Mouse (Mus musculus): Measurements from ENCODE around the gene Smc4.
"Not testable (repeated sequence)": the region's sequence is repeated elsewhere in the genome, so short reads cannot be mapped to it uniquely, and the experiment has no call there.

Gene Smc4

DNA sequence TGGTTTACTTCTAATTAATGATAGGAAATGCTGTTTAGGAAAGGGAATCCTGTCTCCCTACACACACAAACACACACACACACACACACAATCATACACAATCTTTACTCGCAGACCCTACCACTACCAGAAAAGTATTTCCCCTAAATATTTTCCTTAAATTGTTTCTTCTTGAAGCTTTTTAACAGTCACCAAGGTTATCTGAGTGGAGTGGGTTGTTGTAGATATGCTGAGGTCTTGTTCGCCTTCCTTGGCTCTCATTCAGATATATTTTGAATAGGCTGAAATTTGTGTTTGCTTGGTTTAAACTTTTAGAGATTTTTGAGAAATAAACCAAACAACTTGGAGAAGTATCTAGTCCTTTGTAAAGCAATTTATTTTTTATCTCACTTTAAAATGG, 4.3 kb downstream of the Smc4 start:
- DNase-seq (ENCODE audit: extremely low read depth, insufficient read length, low spot score), result no peak

DNA sequence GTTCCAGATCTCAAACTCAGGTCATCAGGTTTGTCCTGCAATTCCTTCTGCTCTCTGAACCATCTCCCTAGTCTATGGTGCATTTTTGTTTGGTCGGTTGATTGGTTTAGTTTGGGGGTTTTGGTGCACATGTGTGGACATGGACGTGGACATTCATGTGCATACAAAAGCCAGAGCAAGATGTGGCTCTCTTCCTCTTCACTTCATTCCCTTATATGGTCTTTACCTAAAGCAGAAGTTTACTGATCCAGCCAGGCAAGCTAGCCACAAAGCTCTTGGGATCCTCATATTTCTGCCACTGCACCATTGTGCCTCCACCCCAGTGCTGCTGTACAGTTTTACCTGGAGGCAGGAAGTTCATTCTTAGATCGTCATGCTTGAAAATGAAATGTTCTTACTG, 12.6 kb downstream of the Smc4 start:
- no peak for DNase-seq (ENCODE audit: extremely low read depth, insufficient read length, low spot score)

DNA sequence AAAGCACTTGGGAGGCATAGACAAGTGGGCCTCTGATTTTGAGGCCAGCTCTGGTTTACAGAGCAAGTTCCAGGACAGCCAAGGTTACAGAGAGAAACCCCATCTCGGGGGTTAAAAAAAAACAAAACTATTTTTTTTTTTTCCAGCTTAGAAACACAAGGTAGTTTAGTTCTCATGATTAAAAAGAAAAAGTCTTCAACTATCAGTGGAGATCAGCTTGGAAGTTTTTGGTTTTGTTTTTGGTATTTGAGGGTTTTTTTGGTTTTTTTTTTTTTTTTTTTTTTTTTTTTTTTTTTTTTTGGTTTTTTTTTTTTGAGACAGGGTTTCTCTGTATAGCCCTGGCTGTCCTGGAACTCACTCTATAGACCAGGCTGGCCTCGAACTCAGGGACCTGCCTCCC, 14.1 kb downstream of the Smc4 start:
- DNase-seq (ENCODE audit: extremely low read depth, insufficient read length, low spot score), result not testable (repeated sequence)

DNA sequence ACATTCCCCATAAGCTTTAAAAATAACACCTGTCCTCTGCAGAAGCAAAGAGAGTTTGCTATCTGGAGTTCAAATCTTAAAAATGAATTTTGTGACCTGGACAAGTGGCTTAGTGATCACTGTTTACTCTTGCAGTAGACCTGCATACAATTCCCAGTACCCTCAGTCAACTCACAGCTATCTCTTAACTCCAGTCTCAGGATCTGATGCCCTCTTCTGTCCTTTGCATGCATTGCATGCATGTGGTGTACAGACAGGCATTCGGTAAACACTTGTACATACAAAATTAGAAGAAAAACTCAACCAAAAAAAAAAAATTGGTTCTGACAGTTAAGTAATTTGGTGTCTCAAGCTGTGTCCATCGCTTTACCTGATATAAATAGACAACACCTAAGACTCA, 15.7 kb downstream of the Smc4 start:
- peak; percentile 28 for DNase-seq (ENCODE audit: extremely low read depth, insufficient read length, low spot score)

DNA sequence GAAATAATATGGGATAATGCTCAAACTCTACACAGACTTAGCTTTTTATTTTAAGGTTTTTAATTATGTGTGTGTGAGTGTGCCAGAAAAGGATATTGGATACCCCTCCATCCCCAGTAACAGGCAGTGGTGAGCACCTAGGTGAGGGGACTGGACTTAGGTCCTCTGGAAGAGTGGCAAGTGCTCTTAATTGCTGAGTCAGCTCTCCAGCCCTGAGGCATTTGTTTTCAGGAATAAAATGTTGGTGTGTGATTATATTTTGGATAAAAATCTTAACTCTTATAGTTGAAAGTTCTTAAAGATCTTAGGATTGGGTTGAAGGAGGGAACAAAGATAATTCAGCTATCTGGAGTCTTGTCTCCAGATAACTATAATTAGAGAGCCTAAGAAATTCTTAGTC, 16.2 kb downstream of the Smc4 start:
- DNase-seq (ENCODE audit: extremely low read depth, insufficient read length, low spot score), result no peak

DNA sequence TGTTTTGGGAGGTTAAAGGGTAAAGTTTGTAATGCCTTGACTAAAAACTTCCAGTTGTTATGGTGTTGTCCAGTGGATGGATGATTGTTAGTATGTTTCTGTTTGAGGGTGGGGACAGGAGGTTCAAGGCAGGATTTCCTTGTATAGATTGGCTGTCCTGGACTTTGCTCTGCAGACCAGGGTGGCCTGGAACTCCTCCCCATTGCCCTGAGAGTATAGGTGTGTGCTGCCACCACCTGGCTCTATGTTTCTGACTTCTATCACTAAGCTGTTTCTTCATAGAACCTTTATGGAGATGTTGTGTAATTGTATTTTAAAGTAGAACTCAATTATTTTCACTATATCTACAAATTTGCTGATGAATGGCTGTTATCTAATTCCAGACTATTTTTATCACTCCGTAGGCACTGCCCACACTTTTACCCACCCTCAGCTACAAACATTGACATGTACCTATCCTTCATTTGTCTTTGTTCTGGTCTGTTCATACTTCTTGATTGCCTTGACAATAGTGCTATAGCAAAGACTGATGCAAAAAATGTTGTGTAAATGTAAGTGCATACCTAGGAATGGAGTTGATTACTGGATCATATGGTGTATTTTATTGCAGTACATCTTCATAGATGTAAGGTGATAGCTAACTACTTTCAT, 21.7 kb downstream of the Smc4 start:
- no peak for DNase-seq (ENCODE audit: extremely low read depth, insufficient read length, low spot score)

DNA sequence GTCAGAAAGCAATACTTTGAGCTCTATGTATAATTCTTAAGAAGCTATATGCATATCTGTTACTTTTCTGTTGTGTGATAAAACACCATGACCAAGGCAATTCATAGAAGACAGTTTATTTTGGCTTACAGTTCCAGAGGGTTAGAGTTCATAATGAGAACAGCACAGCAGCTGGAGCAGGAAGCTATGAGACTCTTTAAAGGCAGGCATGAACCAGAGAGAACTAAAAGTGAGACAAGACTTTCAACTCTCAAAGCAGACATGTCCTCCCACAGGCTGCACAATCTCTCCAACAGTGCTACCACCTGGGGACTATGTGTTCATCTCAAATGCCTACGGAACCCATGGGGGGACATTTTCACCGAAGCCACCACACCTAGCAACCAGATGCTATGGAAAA, 35.6 kb downstream of the Smc4 start:
- no peak for DNase-seq (ENCODE audit: extremely low read depth, insufficient read length, low spot score)

DNA sequence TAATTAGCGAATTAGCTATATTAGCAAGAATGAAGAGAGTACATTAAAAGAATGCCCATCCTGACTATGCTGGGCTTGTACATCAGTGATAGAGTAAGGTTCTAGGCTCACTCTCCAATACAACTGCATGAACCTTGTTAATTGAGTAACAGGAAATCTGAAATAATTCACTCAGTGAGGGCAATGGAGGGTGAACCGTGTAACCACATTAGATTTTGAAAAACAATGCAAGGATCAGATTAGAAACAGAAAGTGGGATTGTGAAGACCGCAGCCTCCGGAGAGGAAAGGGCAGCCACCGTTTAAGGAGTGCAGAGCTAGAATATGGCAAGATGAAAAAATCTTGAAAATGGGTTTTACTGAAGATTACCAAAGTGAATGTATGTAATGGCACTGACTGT, 36.8 kb downstream of the Smc4 start:
- DNase-seq (ENCODE audit: extremely low read depth, insufficient read length, low spot score), result no peak

DNA sequence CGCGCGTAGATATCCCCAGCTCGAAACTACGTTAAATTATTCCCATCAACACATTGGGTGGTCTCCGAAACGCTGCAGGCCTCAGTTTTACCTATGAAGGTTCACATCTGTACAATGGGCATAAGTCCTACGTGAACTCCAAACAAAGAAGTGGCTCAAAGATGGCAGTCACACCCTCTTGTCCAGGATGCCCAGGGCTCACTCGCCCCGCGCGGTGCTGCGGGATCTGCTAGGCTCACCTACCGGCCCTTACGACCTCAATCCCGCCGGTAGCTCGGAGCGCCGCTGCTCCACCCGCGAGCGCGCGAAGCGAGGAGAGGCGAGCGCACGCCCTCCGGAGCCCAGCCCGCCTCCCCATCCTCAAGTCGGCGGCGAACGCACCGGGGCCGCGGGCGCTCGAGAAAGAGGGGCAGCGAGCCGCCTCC, 39.6 kb downstream of the Smc4 start:
- peak; percentile 82 for DNase-seq (ENCODE audit: extremely low read depth, insufficient read length, low spot score)

DNA sequence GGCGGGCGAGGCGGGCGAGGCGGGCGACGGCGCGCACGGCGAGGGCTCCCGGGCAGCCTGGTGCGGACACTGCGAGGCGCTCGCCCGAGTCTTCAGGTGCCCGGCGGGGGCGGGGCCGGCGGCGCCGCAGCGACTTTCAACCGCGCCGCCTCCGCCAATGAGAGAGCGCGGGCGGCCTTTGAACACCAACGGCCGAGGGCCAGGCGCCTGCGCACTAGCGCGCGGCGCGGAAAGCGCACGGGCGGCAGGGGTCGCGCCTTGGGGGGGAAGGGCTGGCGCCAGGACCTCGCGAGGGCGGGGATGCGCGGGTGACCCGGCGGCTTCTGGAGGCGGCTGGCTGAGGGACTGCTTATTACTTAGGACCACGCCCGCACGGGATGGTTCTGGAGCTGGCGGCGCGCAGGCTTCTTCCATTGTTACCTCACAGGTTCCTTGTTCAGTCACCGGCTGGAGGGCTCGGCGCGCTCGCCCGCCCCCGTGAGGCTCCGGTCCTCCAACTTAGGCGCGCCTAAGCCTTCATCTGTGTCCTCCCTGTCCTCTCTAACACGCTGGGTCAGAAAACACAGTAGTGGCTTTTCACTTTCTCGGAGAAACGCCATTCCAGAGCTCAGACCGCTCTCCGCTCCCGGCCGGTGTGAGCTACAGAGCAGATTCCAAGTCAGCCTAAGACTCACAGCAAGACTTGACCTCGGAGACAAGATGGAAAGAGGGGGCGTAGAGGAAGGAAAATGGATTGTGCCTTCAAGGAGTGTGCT, 40.3 kb downstream of the Smc4 start, which contains the start of gene Trim59:
Gene Trim59, minus strand, starts transcription at position 111 of the 755 bp plus-strand sequence.
- peak; percentile 94 for DNase-seq (ENCODE audit: extremely low read depth, insufficient read length, low spot score)

DNA sequence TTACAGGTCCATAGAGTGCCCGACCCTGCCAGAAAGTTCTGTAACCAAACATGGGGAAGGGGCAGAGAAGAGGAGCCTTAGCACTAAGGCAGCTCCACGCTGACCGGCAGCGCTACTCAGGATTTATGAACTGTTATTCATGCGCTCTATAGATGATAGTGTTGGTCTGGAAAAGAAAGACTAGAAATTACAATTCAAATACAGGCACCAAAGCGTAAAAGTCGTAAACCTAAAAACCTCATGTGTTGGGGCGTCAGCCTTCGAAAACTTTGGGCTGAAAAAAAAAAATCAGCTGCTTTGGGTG, 40.8 kb downstream of the Smc4 start:
- DNase-seq (ENCODE audit: extremely low read depth, insufficient read length, low spot score), result no peak

DNA sequence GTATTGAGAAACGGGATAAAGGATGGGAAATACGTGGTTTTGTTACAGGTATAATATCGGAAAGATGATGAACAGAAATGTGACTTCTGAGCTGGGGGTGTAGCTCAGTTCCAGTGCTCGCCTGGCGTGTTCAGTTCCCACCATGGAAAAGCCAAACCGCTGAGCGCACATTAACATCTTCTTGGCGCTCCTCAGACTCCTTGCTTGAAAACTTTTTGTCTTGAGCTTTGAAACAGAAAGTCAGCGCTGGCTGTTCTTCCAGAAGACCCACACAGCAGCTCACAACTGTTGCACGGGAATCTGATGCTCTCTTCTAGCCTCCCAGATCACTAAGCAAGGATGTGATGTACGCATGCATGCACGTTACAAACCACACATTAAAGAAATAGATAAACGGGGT, 41.2 kb downstream of the Smc4 start:
- DNase-seq (ENCODE audit: extremely low read depth, insufficient read length, low spot score), result no peak

DNA sequence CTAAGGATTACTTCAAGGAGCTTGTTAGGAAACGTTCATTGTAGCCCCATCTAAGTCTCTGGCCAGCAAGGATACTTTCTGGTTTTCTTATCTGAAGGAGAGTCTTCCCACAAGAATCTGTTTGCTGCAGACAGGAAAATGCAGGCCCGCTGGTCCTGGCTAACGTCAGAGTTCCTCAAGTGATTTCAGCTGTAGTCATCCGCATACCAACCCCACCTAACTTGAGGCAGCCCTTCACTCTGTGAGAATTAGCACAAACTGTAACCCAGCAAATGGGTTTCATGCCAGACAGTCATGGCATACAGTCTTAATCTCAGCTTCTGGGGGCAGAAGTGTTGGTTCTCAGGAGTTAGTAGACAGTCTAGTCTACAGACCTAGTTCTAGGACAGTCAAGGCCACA, 42.0 kb downstream of the Smc4 start:
- no peak for DNase-seq (ENCODE audit: extremely low read depth, insufficient read length, low spot score)

DNA sequence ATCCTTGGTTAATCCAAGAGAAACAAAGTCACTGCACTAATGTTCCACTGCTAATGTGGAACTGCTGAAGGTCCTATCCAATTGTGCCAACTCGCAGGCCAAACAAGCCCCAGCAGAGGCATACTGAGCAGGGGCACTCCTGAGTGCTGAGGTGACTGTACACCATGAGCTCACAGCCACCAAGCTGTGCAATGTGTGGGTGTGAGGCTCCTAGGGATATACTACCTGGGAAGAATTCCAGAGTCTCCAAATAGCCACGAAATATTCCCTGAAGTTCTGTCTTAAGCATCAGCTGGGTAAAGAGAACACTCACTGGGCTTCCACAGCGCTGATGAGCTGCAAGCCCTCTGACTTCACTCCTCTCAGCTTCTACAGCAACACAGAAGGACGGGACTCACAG, 43.1 kb downstream of the Smc4 start:
- no peak for DNase-seq (ENCODE audit: extremely low read depth, insufficient read length, low spot score)

DNA sequence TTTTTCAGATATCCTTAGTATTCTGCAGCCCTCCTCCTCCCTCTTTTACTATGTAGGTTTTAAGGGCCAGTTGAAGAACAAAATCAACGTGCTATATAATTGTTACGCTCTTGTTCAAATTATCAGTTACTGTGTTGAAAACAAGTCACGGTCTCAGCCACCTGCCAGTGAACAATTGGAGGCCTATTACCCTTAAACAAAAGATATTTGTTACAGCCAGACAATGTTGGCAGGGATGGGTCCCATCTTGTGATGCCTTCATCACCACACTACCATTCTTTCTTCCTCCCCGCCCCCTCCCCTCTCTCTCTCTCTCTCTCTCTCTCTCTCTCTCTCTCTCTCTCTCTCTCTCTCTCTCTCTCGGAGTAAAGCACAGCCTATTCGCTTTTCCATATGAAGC, 44.5 kb downstream of the Smc4 start:
- no peak for DNase-seq (ENCODE audit: extremely low read depth, insufficient read length, low spot score)

DNA sequence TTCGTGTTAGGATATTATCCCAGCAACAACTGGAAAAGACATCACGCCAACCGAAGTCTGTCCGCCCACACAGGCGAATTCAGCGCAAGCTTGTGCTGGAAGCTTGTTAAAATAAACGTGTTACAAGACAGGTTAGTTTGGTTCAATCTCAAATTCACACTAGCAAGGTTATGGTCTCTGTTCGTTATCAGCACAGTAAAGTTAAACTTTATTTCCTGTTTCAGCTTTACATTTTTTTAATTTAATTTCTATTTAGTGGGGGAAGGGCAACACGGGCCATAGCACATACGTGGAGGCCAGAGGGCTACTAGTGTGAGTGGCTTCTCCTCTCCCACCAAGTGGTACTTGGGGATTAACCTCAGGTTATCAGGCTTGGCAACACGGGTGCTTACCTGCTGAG, 47.4 kb downstream of the Smc4 start:
- DNase-seq (ENCODE audit: extremely low read depth, insufficient read length, low spot score), result no peak

DNA sequence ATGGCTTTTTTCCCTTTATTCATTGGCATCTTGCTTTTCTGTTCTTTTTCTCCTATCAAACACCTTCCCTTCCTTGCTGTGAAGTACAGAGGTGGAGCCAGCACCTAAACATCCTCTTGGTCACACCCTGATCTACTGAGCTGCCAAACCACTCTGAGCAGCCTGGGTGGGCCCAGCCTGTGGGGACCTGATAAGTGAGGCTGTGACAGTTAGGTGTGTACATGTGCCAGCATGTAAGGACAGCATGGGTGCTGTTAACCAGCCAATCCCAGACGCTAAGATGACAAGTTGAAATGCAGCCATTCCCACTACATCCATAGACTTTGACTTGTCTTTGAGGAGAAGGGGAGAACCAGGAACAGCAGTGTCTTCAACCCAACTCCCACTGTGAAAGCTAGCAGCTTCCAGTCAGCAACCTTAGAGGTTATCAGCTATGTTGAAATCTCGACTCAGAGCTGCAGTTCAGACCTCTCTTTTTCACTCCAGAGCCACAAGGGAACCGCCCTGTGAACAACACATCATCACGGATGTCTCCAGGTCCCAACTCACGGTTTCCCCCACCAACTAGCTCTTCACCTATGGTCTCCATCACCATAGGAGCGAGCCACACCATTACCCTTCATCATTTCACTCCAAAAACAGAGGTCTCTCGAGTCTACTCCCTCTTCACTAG, 50.4 kb downstream of the Smc4 start:
- no peak for DNase-seq (ENCODE audit: extremely low read depth, insufficient read length, low spot score)

DNA sequence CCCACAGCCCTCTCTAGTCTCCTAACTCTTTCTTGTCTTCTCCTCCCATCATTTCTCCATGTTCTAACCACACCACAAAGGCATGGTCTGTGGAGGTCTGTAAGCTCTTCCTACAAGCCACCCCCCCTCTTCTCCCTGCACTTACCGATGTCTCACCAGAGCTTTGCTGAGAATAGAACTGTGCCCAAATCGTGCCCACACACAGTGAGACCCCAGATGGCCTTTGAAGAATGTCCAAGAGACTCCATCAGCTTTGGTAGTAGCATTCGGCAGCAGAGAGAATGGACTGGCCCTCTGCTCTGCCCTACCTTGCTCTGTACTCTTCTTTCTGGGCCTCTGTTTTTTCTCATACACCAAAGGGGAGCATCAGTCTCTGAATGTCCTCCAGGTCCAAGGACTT, 51.3 kb downstream of the Smc4 start:
- no peak for DNase-seq (ENCODE audit: extremely low read depth, insufficient read length, low spot score)

DNA sequence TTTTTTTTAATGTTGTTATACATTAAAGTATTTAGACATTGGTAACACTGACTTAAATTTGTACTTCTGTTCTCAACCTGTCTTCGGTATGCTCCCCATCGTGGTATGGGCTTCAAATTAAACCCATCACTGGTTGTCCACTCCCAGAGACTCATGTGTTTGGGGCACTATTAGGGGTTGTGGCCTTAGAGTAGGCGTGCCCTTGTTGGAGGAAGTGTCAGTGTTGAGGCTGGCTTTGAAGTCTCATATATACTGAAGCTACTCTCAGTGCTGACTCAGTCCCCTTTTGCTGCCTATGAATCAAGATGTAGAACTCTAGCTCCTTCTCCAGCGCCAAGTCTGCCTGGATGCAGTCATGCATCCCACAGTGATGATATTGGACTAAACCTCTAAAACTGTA, 56.1 kb downstream of the Smc4 start:
- DNase-seq (ENCODE audit: extremely low read depth, insufficient read length, low spot score), result no peak

DNA sequence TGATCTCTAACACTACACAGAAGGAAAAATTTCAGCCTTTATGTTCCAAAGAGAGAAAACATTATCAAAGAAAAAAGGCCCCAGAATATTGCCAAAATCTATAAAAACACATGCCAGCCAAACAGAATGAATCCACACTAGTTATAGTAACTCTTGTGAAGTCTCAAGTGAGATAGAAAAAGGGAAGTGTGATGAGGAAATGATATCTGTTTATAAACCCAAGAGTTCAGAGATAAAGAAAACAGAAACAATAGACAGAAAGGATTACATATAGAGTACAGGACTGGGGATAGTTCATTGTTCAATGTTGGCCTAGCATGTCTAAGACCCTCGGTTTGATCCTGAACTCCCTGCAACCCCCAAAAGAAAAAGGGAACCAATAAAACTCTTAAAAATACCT, 58.2 kb downstream of the Smc4 start:
- DNase-seq (ENCODE audit: extremely low read depth, insufficient read length, low spot score), result no peak

DNA sequence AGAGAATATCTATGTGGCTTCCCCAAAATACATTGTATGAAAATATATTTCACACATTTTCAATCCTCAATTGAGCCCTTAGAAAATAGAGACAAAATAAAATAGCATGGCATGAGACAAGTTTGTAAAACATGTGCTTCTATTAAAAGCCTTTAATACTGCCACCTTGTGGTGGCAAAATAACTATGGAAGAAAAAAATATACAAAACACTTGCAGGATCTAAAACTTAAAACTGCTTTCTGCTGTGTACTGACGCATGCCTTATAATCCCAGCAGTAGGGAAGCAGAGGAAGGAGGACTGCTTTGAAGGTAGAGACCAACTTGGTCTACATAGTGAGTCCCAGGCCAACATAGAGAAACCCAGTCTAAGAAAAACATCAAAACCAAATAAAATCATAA, 59.5 kb downstream of the Smc4 start:
- DNase-seq (ENCODE audit: extremely low read depth, insufficient read length, low spot score), result no peak

All from 3134 (cell line).